18 mouse cellular contexts compared by ENCODE assay signal in genomic region chr4:140935643-140936042, GRCm38 (mm10). TPM values are rescaled to one million over a fixed set of nuclear protein-coding genes. Genes with fewer than 3 reads are reported as not detected.
A peak's percentile ranks its signal among the peaks of the same experiment; 100 is the strongest.
DNase-seq lines count a peak whose midpoint lies in the region; ATAC-seq lines count a peak whose summit lies in the region.
"Had no signal": no experiment of that assay in that cellular context is flagged by ENCODE, and none has a peak within 500 bp of the region (broad histone marks: within the 10 kb centered on the region; RNA-seq: fewer than 3 reads in every experiment).

No protein-coding gene starts in this region.

- ATAC-seq in forebrain, embryonic 15.5 days (replicated peaks): no peak
- ATAC-seq: forebrain, postnatal 0 days; hindbrain, embryonic 16.5 days; inflammation-experienced regulatory T-cells, adult 6 months had no signal

- WGBS in forebrain, embryonic 10.5 days: 76% methylated on average over 9 of the region's 9 CpGs
- 66% methylated on average over 9 of the region's 9 CpGs for WGBS in forebrain, embryonic 15.5 days

- no peak overlapping the region for H3K4me3 ChIP-seq in forebrain, embryonic 10.5 days
- no peak overlapping the region for H3K4me3 ChIP-seq in forebrain, embryonic 15.5 days
- H3K4me3 ChIP-seq: forebrain, embryonic 12.5 days; heart, embryonic 10.5 days; heart, embryonic 15.5 days had no signal

- H3K36me3 ChIP-seq in forebrain, embryonic 10.5 days (replicated peaks): no peaks in the 10 kb centered on the region
- no peaks in the 10 kb centered on the region for H3K36me3 ChIP-seq in forebrain, embryonic 15.5 days
- H3K36me3 ChIP-seq: forebrain, embryonic 12.5 days; heart, embryonic 10.5 days; heart, embryonic 15.5 days had no signal

- no peak for DNase-seq in forebrain, embryonic 10.5 days (ENCODE audit: extremely low spot score, low spot score)
- DNase-seq in right cerebral cortex, postnatal 14 days: peak; percentile 2
- no peak for DNase-seq in right cerebral cortex, adult 18-20 months
- peak; percentile 54 to 72 for DNase-seq in natural killer cell, adult 2 months (ENCODE audit: low spot score in 2 of 2)
- no peak for DNase-seq in urinary bladder, postnatal 4 days (ENCODE audit: low spot score in 2 of 2)
- DNase-seq in kidney, postnatal 25 days: no peak
- DNase-seq: adrenal gland, postnatal 10 days; cerebellum, adult 11-12 months; cerebellum, adult 9-10 months; cerebellum, postnatal 25 days; forebrain, postnatal 0 days; heart, adult 18-20 months had no signal

- peak overlapping the region; percentile 44; the same call in 1 of the 2 replicates for H3K27ac ChIP-seq in forebrain, embryonic 10.5 days
- H3K27ac ChIP-seq in forebrain, embryonic 15.5 days (replicated peaks): no peak overlapping the region
- H3K27ac ChIP-seq: forebrain, embryonic 12.5 days; heart, embryonic 10.5 days; heart, embryonic 15.5 days had no signal

- H3K4me2 ChIP-seq in forebrain, embryonic 15.5 days (replicated peaks): no peak overlapping the region
- H3K4me2 ChIP-seq: forebrain, embryonic 12.5 days; heart, embryonic 15.5 days had no signal

- H3K9ac ChIP-seq in forebrain, embryonic 15.5 days (replicated peaks): no peak overlapping the region
- H3K9ac ChIP-seq: forebrain, embryonic 12.5 days; forebrain, postnatal 0 days; heart, embryonic 15.5 days had no signal

- H3K27me3 ChIP-seq in forebrain, embryonic 10.5 days (ENCODE audit: poor library complexity, severe bottlenecking): no peaks in the 10 kb centered on the region
- H3K27me3 ChIP-seq in forebrain, embryonic 15.5 days: no peaks in the 10 kb centered on the region
- H3K27me3 ChIP-seq: heart, embryonic 15.5 days had no signal

- peaks cover 13% of the 10 kb centered on the region for H3K9me3 ChIP-seq in forebrain, embryonic 10.5 days
- no peaks in the 10 kb centered on the region for H3K9me3 ChIP-seq in forebrain, embryonic 15.5 days
- H3K9me3 ChIP-seq: heart, embryonic 15.5 days had no signal

- peaks cover 5% of the 10 kb centered on the region for H3K4me1 ChIP-seq in forebrain, embryonic 10.5 days
- H3K4me1 ChIP-seq in forebrain, embryonic 15.5 days: no peaks in the 10 kb centered on the region

RNA-seq across cellular contexts. Expression of gene Sdhb, which starts 25.4 kb away (rescaled TPM):
- polyA plus RNA-seq in forebrain, embryonic 10.5 days (2016; fragmentation: Nextera tagmentation; extraction: Ambion mirVana): 411 and 415 TPM in 2 replicates
- 428 and 441 TPM in 2 replicates for polyA plus RNA-seq in forebrain, embryonic 15.5 days (2015; fragmentation: Nextera tagmentation; extraction: Ambion mirVana)

RNA-seq across cellular contexts. Expression of gene Padi2, which starts 29.5 kb away (rescaled TPM):
- polyA plus RNA-seq in forebrain, embryonic 10.5 days (2016; fragmentation: Nextera tagmentation; extraction: Ambion mirVana): 0.30 and 0.66 TPM in 2 replicates
- polyA plus RNA-seq in forebrain, embryonic 15.5 days (2015; fragmentation: Nextera tagmentation; extraction: Ambion mirVana): 0.34 and 0.90 TPM in 2 replicates

RNA-seq across cellular contexts. Expression of gene Atp13a2, which starts 51.0 kb away (rescaled TPM):
- 39.9 and 40.6 TPM in 2 replicates for polyA plus RNA-seq in forebrain, embryonic 10.5 days (2016; fragmentation: Nextera tagmentation; extraction: Ambion mirVana)
- polyA plus RNA-seq in forebrain, embryonic 15.5 days (2015; fragmentation: Nextera tagmentation; extraction: Ambion mirVana): 123 and 127 TPM in 2 replicates

Comparison
In these comparisons a context has a peak if more than half of its experiments do, and no peak if none do; other contexts are left out.
1. DNase-seq: peak in right cerebral cortex, postnatal 14 days (single experiment) and natural killer cell, adult 2 months (2 of 2); none in forebrain, embryonic 10.5 days (single experiment), right cerebral cortex, adult 18-20 months (single experiment), urinary bladder, postnatal 4 days (0 of 2) and kidney, postnatal 25 days (0 of 2).